Mouse (Mus musculus): ENCODE measurements at regions not wholly inside any gene's neighbourhood (a gene's known extent, or its start where the extent isn't known, plus 50 kb on each side); places are given as distances from the start of the nearest gene placed in this dataset.
A peak's percentile ranks its signal among the peaks of the same experiment; 100 is the strongest.
"Not testable (repeated sequence)": the region's sequence is repeated elsewhere in the genome, so short reads cannot be mapped to it uniquely, and the experiment has no call there.

DNA sequence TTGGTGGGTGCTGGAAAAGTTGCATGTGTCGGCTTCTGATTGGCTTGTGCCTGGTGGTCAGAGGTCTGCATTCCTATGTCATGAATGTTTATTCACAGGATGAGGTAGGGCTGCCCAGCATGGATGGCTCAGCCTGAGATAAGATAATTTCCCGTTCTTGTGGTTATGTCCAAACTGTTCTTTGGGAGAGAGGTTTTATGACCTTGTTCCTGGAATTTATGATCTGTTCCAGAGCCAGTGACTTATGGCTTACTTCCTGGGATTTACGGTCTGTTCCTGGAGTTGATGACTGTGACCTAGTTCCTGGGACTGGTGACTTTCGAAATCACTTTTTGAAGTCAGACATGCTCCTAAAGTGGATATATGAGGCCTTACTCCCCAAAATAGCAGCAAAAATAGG, 76.4 kb upstream of the Trim24 start:
- no peak overlapping the region for H3K9ac ChIP-seq (ENCODE audit: low read depth, poor library complexity, severe bottlenecking)
- no peak overlapping the region for H3K4me3 ChIP-seq (ENCODE audit: low read depth, low read length)
- no peaks in the 10 kb centered on the region for H3K27me3 ChIP-seq (ENCODE audit: control insufficient read depth, insufficient read depth, low read length, poor library complexity, severe bottlenecking)
- no peak overlapping the region for H3K27ac ChIP-seq (ENCODE audit: insufficient read depth, low read length)
- H3K4me1 ChIP-seq (ENCODE audit: control insufficient read depth, insufficient read depth, low read length), result no peaks in the 10 kb centered on the region
- no peak for TF ChIP-seq POLR2A (IDR thresholded peaks at IDR 0.05; ENCODE audit: insufficient read depth, low read length)
- no peak for TF ChIP-seq EP300 (IDR thresholded peaks at IDR 0.05; ENCODE audit: insufficient read depth, low read depth, low read length)
- TF ChIP-seq CTCF (IDR thresholded peaks at IDR 0.05; ENCODE audit: low read depth, low read length), result no peak
- H3K36me3 ChIP-seq (ENCODE audit: control insufficient read depth, insufficient read depth, low read length, poor library complexity, severe bottlenecking), result no peaks in the 10 kb centered on the region
- peaks cover 11% of the 10 kb centered on the region; the same call in 1 of the 2 replicates for H3K9me3 ChIP-seq (replicated peaks; ENCODE audit: control insufficient read depth, insufficient read depth, low read length, poor library complexity, severe bottlenecking)

DNA sequence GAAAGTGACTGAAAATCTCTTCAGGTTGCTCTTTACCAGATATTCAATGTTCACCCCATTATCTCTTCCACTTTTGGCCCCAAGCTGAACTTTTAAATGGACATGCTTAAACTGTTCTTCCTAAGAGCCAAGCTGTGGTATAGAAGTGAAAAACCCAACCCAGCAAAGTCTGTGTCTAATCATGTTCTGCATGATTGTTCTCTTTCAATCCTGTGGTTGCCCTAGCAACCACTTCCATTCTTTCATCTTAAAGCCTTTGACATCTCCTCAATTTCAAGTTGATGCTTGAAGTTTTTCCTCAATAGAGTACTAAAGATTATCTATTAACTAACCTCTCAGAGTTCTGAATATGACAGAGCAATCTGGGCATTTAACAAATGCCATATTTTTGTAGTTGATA, 75.6 kb upstream of the Trim24 start:
- TF ChIP-seq CTCF (IDR thresholded peaks at IDR 0.05; ENCODE audit: low read depth, low read length), result no peak
- no peak for TF ChIP-seq EP300 (IDR thresholded peaks at IDR 0.05; ENCODE audit: insufficient read depth, low read depth, low read length)
- TF ChIP-seq POLR2A (IDR thresholded peaks at IDR 0.05; ENCODE audit: insufficient read depth, low read length), result no peak
- H3K36me3 ChIP-seq (ENCODE audit: control insufficient read depth, insufficient read depth, low read length, poor library complexity, severe bottlenecking), result no peaks in the 10 kb centered on the region
- peaks cover 16% of the 10 kb centered on the region; the same call in 1 of the 2 replicates for H3K9me3 ChIP-seq (replicated peaks; ENCODE audit: control insufficient read depth, insufficient read depth, low read length, poor library complexity, severe bottlenecking)
- H3K9ac ChIP-seq (ENCODE audit: low read depth, poor library complexity, severe bottlenecking), result no peak overlapping the region
- no peak overlapping the region for H3K27ac ChIP-seq (ENCODE audit: insufficient read depth, low read length)
- H3K4me1 ChIP-seq (ENCODE audit: control insufficient read depth, insufficient read depth, low read length), result no peaks in the 10 kb centered on the region
- H3K4me3 ChIP-seq (ENCODE audit: low read depth, low read length), result no peak overlapping the region
- no peaks in the 10 kb centered on the region for H3K27me3 ChIP-seq (ENCODE audit: control insufficient read depth, insufficient read depth, low read length, poor library complexity, severe bottlenecking)

GRCm38 (mm10) chr6:37803231-37803630, 67.4 kb upstream of the Trim24 start:
- H3K9me3 ChIP-seq (replicated peaks; ENCODE audit: control insufficient read depth, insufficient read depth, low read length, poor library complexity, severe bottlenecking), result peaks cover 30% of the 10 kb centered on the region
- no peak overlapping the region for H3K4me3 ChIP-seq (ENCODE audit: low read depth, low read length)
- H3K36me3 ChIP-seq (ENCODE audit: control insufficient read depth, insufficient read depth, low read length, poor library complexity, severe bottlenecking), result no peaks in the 10 kb centered on the region
- H3K27me3 ChIP-seq (ENCODE audit: control insufficient read depth, insufficient read depth, low read length, poor library complexity, severe bottlenecking), result no peaks in the 10 kb centered on the region
- no peak overlapping the region for H3K9ac ChIP-seq (ENCODE audit: low read depth, poor library complexity, severe bottlenecking)
- peak overlapping the region; percentile 44; the same call in 1 of the 2 replicates for H3K27ac ChIP-seq (ENCODE audit: insufficient read depth, low read length)
- no peak for TF ChIP-seq CTCF (IDR thresholded peaks at IDR 0.05; ENCODE audit: low read depth, low read length)
- TF ChIP-seq EP300 (IDR thresholded peaks at IDR 0.05; ENCODE audit: insufficient read depth, low read depth, low read length), result no peak
- TF ChIP-seq POLR2A (IDR thresholded peaks at IDR 0.05; ENCODE audit: insufficient read depth, low read length), result no peak
- no peaks in the 10 kb centered on the region for H3K4me1 ChIP-seq (ENCODE audit: control insufficient read depth, insufficient read depth, low read length)

- H3K4me3 ChIP-seq (ENCODE audit: low read depth, low read length), result peak overlapping the region; percentile 30
- not testable (repeated sequence) for H3K36me3 ChIP-seq (ENCODE audit: control insufficient read depth, insufficient read depth, low read length, poor library complexity, severe bottlenecking); H3K9ac ChIP-seq (ENCODE audit: low read depth, poor library complexity, severe bottlenecking); H3K27me3 ChIP-seq (ENCODE audit: control insufficient read depth, insufficient read depth, low read length, poor library complexity, severe bottlenecking); H3K27ac ChIP-seq (ENCODE audit: insufficient read depth, low read length); H3K4me1 ChIP-seq (ENCODE audit: control insufficient read depth, insufficient read depth, low read length)
- peaks cover 17% of the 10 kb centered on the region for H3K9me3 ChIP-seq (replicated peaks; ENCODE audit: control insufficient read depth, insufficient read depth, low read length, poor library complexity, severe bottlenecking)
Observed at GRCm38 (mm10) chr6:37805896-37806295, 64.7 kb upstream of the Trim24 start.

GRCm38 (mm10) chr6:37806529-37807191, 64.0 kb upstream of the Trim24 start:
- not testable (repeated sequence) for H3K4me1 ChIP-seq (ENCODE audit: control insufficient read depth, insufficient read depth, low read length); H3K4me3 ChIP-seq (ENCODE audit: low read depth, low read length); H3K27ac ChIP-seq (ENCODE audit: insufficient read depth, low read length); H3K27me3 ChIP-seq (ENCODE audit: control insufficient read depth, insufficient read depth, low read length, poor library complexity, severe bottlenecking); H3K36me3 ChIP-seq (ENCODE audit: control insufficient read depth, insufficient read depth, low read length, poor library complexity, severe bottlenecking); H3K9ac ChIP-seq (ENCODE audit: low read depth, poor library complexity, severe bottlenecking)
- peaks cover 16% of the 10 kb centered on the region for H3K9me3 ChIP-seq (replicated peaks; ENCODE audit: control insufficient read depth, insufficient read depth, low read length, poor library complexity, severe bottlenecking)

DNA sequence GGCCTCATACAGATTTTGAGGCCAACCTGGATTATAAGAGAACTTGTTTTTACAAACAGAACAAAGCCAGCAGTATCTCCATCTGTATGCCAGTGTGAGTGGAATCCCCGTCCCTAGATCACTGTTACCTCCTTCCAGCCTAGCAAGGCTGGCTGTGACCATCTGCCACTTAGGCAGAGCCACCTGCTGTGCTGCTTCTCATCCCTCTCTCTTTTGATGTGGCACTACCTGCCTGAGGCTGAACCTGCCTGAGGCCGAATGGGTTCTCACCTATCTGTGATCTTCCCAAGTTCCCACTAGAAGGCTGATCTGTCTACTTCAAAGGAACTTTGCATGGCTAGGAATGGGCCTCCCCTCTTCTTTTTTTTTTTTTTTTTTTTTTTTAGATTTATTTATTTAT, 55.4 kb upstream of the Trim24 start:
- not testable (repeated sequence) for H3K4me3 ChIP-seq (ENCODE audit: low read depth, low read length); H3K27ac ChIP-seq (ENCODE audit: insufficient read depth, low read length); H3K36me3 ChIP-seq (ENCODE audit: control insufficient read depth, insufficient read depth, low read length, poor library complexity, severe bottlenecking); H3K9ac ChIP-seq (ENCODE audit: low read depth, poor library complexity, severe bottlenecking); H3K27me3 ChIP-seq (ENCODE audit: control insufficient read depth, insufficient read depth, low read length, poor library complexity, severe bottlenecking); H3K4me1 ChIP-seq (ENCODE audit: control insufficient read depth, insufficient read depth, low read length)
- peak; percentile 57; the same call in 1 of the 2 replicates for TF ChIP-seq EP300 (IDR thresholded peaks at IDR 0.05; ENCODE audit: insufficient read depth, low read depth, low read length)
- peaks cover 28% of the 10 kb centered on the region for H3K9me3 ChIP-seq (replicated peaks; ENCODE audit: control insufficient read depth, insufficient read depth, low read length, poor library complexity, severe bottlenecking)
